Mouse (Mus musculus) cerebellum, postnatal 25 days (tissue): ENCODE results near the gene Dhfr.
"Not testable (repeated sequence)": the region's sequence is repeated elsewhere in the genome, so short reads cannot be mapped to it uniquely, and the experiment has no call there.

Source experiments
- DNase-seq, 2 experiments: peaks; one replicate each; pipeline ENCODE4 v3.0.0; 2021; ENCODE audit warnings: mixed read lengths in 2 of 2

The Dhfr gene

DNA sequence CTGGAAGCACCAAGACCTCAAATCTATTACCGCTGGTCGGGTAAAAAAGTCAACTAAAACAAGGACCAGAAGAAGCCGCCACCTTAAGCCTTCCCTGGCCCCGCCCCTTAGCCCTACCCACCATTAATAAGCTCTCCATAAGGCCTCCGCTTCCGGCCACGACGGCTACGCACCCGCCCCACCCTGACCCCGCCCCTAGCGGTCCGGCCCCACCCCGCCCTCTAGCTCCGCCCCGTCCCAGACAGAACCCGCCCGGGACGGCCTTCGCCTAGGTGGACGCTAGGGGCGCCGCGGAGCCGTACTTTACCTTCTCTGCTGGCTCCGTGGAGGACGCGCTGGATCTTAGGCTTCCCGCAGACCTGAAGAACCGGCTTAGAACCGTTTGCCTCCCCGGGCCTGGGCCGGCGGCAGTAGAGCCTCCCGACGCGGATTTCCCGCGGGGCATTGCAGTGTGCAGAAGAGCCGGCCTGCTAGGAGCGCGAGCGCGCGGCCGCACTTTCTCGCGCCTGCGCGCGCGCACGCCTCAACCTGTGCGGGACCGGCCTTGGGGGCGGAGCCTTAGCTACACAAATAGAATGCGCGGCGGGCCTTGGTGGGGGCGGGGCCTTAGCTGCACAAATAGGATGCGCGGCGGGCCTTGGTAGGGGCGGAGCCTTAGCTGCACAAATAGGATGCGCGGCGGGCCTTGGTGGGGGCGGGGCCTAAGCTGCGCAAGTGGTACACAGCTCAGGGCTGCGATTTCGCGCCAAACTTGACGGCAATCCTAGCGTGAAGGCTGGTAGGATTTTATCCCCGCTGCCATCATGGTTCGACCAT, at the start of gene Dhfr, which contains the start of gene Msh3:
Gene Dhfr, plus strand, starts transcription at position 271 of the 816 bp plus-strand sequence.
Gene Msh3, minus strand, starts transcription at position 548 of the 816 bp plus-strand sequence.
- peak; percentile 99 for DNase-seq

GRCm38 (mm10) chr13:92305680-92306079, 48.8 kb upstream of the Dhfr start, which contains the start of gene Gm20379:
Gene Gm20379 (plus strand): TSS chr13:92305980.
- DNase-seq: no peak

DNA sequence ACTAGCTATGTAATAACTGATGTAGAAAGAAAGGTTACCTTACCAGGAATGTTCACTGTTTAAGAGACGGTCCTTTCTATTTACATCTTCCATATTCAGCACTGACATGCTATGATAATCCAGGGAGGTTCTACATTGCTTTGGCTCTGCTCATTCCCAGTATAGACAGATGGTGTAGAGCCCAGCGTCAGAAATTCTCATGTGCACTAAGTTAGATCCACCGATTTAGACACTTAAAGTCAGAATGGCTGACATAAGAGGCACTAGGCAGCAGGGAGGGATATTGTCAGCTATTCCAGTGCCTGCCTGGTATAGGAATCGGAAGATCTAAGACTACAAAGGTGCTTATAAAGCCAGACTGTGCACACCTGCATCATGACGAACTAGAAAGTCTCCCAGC, 39.9 kb upstream of the Dhfr start:
- no peak for DNase-seq

DNA sequence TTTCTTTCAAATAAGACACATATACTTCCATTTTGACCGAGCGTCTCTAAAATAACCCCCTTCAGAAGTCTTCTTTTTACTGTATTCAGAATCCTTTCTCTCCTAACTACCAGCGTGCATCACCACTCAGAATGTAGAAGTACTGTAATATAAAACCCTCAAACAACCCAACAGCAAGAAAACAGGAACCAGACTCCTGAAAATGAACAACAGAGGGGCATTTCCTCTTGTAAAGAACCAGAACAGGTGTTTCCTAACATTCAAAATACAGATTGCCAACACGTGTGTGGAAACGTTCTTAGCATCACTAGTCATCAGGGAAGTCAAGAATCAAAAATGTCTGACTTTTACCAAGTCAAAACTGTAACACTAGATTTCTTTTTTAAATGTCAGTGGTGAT, 33.8 kb upstream of the Dhfr start:
- DNase-seq: no peak

- DNase-seq: no peak
Measured at GRCm38 (mm10) chr13:92326030-92326429, 28.5 kb upstream of the Dhfr start.

- no peak for DNase-seq
Measured at GRCm38 (mm10) chr13:92328000-92328399, 26.5 kb upstream of the Dhfr start.

DNA sequence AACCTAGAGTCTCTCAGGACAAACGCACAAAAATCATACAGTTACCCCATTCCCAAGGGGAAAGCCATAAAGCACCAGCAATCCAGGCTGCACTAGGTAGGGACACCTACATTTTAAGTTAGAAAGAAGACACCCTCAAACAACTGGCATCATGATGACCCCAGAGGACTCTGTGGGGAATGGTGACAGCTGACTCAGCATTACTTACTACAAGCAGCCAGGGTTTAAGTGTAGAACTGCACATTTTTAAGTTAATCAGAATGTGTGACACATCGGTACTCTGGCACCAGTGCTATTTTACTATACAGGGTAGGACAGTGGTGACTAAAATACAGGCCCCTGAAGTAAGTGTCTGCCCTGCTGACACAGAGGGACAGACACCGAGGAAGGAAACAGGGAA, 23.9 kb upstream of the Dhfr start:
- DNase-seq: no peak

DNA sequence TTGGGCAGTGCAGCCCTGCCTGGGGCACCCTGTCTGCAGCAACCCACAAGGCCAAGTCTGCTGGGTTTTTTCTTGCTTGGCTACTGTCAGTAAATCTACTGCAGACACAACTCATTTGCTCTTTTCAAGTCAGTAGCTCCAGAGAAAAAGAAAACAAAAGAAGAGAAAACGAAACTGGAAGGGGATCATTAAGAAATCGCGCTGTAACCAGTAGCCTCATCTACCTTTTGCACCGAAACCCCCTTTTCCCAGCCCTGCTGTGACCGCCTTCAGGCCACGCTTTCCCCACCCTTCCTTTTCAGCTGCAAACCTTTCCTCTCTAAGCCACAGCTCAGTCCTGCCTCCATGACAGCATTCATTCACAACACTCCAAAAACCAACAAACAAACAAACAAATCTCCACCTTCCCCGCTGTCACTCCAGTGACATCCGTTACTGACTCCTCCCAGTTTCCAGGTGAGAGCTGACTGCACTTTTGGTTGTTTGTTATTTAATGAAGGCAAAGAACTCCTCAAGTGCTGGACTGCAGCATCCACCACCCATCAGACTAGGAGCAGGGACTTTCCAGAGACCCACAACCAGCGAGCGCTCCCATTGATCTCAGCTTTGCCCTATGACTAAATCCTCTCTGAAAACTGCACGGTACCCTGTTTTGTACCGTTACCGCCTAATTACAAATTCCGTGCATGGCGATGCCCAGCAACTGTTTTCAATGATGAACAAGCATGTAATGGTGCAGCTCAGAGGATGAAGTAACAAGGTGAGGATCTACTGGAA, 22.2 kb upstream of the Dhfr start:
- DNase-seq: no peak

DNA sequence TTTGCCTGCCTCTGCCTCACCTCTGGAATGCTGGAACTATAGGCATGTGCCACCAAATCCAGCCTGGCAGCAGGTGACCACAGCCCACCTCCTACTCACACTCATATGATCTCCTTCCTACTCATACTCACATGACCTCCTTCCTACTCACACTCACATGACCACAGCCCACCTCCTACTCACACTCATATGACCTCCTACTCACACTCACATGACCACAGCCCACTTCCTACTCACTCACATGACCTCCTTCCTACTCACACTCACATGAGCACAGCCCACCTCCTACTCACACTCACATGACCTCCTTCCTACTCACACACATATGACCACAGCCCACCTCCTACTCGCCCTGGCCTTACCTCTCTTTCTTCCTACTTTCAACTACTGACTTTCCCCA, 17.7 kb upstream of the Dhfr start:
- no peak for DNase-seq

- DNase-seq: no peak
Measured at GRCm38 (mm10) chr13:92337773-92338462, 16.6 kb upstream of the Dhfr start.

- DNase-seq: no peak
Measured at GRCm38 (mm10) chr13:92339787-92340186, 14.7 kb upstream of the Dhfr start.

GRCm38 (mm10) chr13:92344033-92344432, 10.5 kb upstream of the Dhfr start:
- DNase-seq: no peak

GRCm38 (mm10) chr13:92346338-92346737, 8.2 kb upstream of the Dhfr start:
- DNase-seq: no peak

DNA sequence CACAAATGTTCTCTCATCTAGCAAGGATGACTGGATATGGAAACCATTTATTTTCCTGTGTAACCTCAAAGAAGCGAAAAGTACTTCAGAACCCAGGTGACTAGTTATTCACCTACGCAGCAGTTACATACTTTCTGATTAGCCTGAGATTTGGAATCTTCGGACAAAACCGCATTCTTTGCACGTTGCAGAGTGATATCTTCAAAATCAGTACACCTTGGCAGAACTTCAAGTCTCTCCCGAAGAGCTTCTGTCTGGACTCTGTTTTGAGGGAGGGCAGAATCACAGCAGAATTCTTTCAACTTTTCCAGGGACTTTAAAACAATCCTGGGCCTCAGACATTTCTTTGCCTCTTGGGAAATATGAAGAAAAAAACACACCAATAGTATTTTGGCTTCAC, 3.4 kb upstream of the Dhfr start:
- DNase-seq: no peak

DNA sequence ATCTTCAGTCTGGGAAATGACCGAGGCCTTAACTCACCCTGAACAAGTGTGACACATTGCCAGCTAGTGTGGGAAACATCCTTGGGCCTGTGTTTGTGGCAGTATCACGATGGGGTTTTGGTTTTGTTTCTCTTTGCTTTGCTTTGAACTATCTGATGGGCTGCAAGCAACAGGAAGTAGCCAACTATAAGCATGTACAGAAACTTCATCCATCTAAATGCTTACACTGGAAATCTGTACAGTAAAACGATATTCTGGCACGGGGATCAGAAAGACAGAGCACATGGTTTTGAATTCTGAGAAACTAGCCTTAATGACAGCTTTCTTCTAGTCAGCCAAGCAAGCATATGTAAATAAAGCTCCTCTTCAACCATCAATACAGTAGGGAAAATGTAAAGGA, 570 bp upstream of the Dhfr start:
- DNase-seq: no peak

DNA sequence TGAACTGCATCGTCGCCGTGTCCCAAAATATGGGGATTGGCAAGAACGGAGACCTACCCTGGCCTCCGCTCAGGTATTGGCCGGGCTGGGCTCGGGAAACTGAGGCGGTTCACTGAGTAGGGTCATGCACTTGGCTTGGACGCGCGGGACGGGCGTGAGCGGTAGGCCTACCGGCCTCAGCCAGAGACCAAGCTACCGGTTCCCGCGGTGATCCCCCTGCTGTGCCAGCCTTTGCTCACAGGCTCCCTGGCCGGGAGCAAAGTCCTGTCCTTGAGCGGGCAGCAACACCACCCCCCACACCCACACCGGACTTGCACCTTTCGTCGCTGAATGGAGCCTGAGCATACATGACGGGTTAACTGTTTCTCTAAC, 732 bp downstream of the Dhfr start:
- no peak for DNase-seq

GRCm38 (mm10) chr13:92356376-92356775, 1.9 kb downstream of the Dhfr start:
- DNase-seq: no peak

- DNase-seq: no peak
Measured at GRCm38 (mm10) chr13:92357644-92358043, 3.1 kb downstream of the Dhfr start.

DNA sequence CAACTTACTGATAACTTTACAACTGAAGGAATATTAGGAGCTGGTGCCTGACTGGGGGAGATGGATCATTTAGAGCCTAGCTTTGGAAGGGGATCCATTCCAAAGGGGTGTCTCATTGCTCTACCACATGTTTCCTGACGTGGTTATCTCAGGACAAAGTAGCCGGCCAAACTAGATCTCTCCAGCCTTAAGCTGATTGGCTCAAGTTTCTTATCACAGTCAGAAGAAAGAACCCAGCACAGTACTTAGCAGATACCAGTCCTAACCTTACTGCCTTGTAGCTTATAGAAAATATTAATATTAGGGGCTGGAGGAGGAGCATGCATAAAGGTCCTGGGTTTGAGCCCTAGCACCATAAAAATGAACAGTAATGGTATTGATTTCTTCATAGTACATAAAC, 7.1 kb downstream of the Dhfr start:
- DNase-seq: no peak

GRCm38 (mm10) chr13:92365312-92365711, 10.8 kb downstream of the Dhfr start:
- no peak for DNase-seq

DNA sequence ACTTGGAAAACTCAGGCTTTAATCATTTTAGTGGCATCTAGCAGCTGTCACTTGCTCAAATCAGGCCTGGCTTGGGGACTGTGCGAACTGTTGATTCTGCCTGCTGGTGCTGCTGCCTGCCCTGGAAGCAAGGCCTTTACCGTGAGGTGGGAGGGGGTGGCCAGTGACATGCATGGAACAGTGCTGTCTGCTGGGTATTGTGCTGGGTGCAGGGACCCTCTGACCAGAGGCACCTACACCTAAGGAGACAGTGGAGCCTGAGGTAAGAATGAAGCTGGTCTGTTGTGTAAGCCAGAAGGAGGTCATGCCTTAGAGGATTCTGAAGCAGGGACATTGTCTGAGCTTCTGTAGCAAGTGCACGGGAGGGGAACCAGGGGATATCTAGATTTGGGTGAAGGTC, 16.3 kb downstream of the Dhfr start:
- no peak for DNase-seq

- not testable (repeated sequence) for DNase-seq
Measured at GRCm38 (mm10) chr13:92371466-92371865, 16.9 kb downstream of the Dhfr start.

DNA sequence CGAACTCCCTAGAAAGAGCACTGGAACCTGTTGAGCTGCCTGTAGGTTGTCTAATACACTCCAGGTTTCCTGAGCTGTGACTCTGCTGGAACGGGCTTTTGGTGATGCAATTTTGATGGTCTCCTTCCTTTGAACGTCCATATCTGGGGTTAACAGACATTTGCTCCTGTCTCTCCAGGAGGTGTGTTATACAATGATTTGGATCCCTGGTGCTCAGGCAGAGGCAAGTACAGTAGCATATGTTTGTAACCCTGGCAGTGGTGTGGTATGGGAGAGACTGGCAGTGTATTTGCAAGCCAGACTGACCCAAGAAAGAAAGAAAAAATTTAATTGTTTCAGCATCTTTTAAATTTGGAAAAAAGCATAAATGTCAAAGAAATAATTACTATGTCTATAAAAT, 32.8 kb downstream of the Dhfr start:
- no peak for DNase-seq
